Mouse (Mus musculus): ENCODE data around the gene Zfp362. TPM values are rescaled to one million over a fixed set of nuclear protein-coding genes. Genes with fewer than 3 reads are reported as not detected.

Gene Zfp362
- polyA plus RNA-seq (2012; fragmentation: generic; extraction: Trizol) = 9.9 TPM
- long read RNA-seq, experiment 1, partial matches to known transcripts = 2 of 4 reads
- long read RNA-seq, experiment 1, other reads (novel, unspliced or antisense) = 2 of 4 reads
- long read RNA-seq, experiment 2, partial matches to known transcripts = 2 of 3 reads
- long read RNA-seq, experiment 2, other reads (novel, unspliced or antisense) = 0 of 3 reads

GRCm38 (mm10) chr4:128806043-128806826, at the start of gene Zfp362:
Zfp362 (minus strand) TSS chr4:128806045.
- Histone ChIP-seq H3K36me3 (ENCODE audit: control insufficient read depth, insufficient read depth) (no peaks in the 10 kb centered on the region), H3K4me3 (ENCODE audit: insufficient read depth, poor library complexity, severe bottlenecking) (peak within 1 kb of the TSS; percentile 43), H3ac (ENCODE audit: control insufficient read depth, insufficient read length, low read depth) (peak within 1 kb of the TSS; percentile 80), H3K27me3 (ENCODE audit: control insufficient read depth, insufficient read depth, insufficient read length) (no peaks in the 10 kb centered on the region), H3K79me3 (ENCODE audit: low read depth) (peaks cover 3% of the 10 kb centered on the region), H3K79me2 (ENCODE audit: control insufficient read depth, insufficient read depth) (peaks cover 4% of the 10 kb centered on the region)
- TF ChIP-seq CTCF (IDR thresholded peaks at IDR 0.05; ENCODE audit: control insufficient read depth, insufficient read depth, insufficient read length) (no peak), MYOD1 (IDR thresholded peaks at IDR 0.05; ENCODE audit: control insufficient read depth, insufficient read length, low read depth) (no peak), USF1 (IDR thresholded peaks at IDR 0.05; ENCODE audit: low read depth) (no peak), MAX (IDR thresholded peaks at IDR 0.05) (no peak)

DNA sequence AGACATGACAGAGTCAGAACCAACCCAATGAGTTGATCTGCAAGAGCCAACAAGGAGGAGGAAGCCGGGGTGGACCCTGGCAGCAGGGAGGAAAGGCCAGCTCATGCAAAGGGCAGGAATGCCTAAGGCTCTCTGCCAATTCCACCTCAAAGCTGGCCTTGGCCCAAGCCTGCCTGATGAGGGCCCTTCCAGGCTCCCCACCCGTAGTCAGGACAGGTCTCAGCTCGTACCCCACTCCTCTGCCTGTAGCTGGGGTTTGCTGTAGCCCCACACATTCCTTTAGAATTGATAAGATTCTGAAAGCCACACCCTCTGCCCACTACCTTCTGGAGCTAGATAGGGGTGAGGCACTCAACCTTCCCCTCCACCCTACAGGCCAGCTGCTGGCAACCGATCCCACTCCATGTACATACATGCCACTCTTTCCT, 49.8 kb upstream of the Zfp362 start:
- H3K4me3 ChIP-seq (ENCODE audit: insufficient read depth, poor library complexity, severe bottlenecking) = no peak overlapping the region
- H3K36me3 ChIP-seq (ENCODE audit: control insufficient read depth, insufficient read depth) = no peaks in the 10 kb centered on the region
- no peaks in the 10 kb centered on the region for H3K27me3 ChIP-seq (ENCODE audit: control insufficient read depth, insufficient read depth, insufficient read length)
- H3ac ChIP-seq (ENCODE audit: control insufficient read depth, insufficient read length, low read depth) = no peak overlapping the region
- H3K79me3 ChIP-seq (ENCODE audit: low read depth) = no peaks in the 10 kb centered on the region
- no peaks in the 10 kb centered on the region for H3K79me2 ChIP-seq (ENCODE audit: control insufficient read depth, insufficient read depth)
- TF ChIP-seq USF1 (IDR thresholded peaks at IDR 0.05; ENCODE audit: low read depth) (no peak), MYOG (IDR thresholded peaks at IDR 0.05; ENCODE audit: control insufficient read depth, extremely low read depth, insufficient read length) (no peak), CEBPB (IDR thresholded peaks at IDR 0.05; ENCODE audit: low read depth) (no peak), FOSL1 (IDR thresholded peaks at IDR 0.05; ENCODE audit: insufficient read depth, low read length, poor library complexity, severe bottlenecking) (no peak), CTCF (IDR thresholded peaks at IDR 0.05; ENCODE audit: control insufficient read depth, insufficient read depth, insufficient read length) (no peak), MAX (IDR thresholded peaks at IDR 0.05) (no peak), MYOD1 (IDR thresholded peaks at IDR 0.05; ENCODE audit: control insufficient read depth, insufficient read length, low read depth) (no peak)

GRCm38 (mm10) chr4:128853117-128853516, 47.3 kb upstream of the Zfp362 start:
- H3ac ChIP-seq (ENCODE audit: control insufficient read depth, insufficient read length, low read depth) = no peak overlapping the region
- no peak for TF ChIP-seq CEBPB (IDR thresholded peaks at IDR 0.05; ENCODE audit: low read depth)
- no peak for TF ChIP-seq MYOD1 (IDR thresholded peaks at IDR 0.05; ENCODE audit: control insufficient read depth, insufficient read length, low read depth)
- no peak for TF ChIP-seq MAX (IDR thresholded peaks at IDR 0.05)
- TF ChIP-seq MYOG (IDR thresholded peaks at IDR 0.05; ENCODE audit: control insufficient read depth, extremely low read depth, insufficient read length) = no peak
- no peak for TF ChIP-seq CTCF (IDR thresholded peaks at IDR 0.05; ENCODE audit: control insufficient read depth, insufficient read depth, insufficient read length)
- no peak for TF ChIP-seq USF1 (IDR thresholded peaks at IDR 0.05; ENCODE audit: low read depth)
- TF ChIP-seq FOSL1 (IDR thresholded peaks at IDR 0.05; ENCODE audit: insufficient read depth, low read length, poor library complexity, severe bottlenecking) = no peak
- H3K4me3 ChIP-seq (ENCODE audit: insufficient read depth, poor library complexity, severe bottlenecking) = no peak overlapping the region
- peaks cover 4% of the 10 kb centered on the region for H3K27me3 ChIP-seq (ENCODE audit: control insufficient read depth, insufficient read depth, insufficient read length)
- H3K36me3 ChIP-seq (ENCODE audit: control insufficient read depth, insufficient read depth) = no peaks in the 10 kb centered on the region
- no peaks in the 10 kb centered on the region for H3K79me2 ChIP-seq (ENCODE audit: control insufficient read depth, insufficient read depth)
- no peaks in the 10 kb centered on the region for H3K79me3 ChIP-seq (ENCODE audit: low read depth)

DNA sequence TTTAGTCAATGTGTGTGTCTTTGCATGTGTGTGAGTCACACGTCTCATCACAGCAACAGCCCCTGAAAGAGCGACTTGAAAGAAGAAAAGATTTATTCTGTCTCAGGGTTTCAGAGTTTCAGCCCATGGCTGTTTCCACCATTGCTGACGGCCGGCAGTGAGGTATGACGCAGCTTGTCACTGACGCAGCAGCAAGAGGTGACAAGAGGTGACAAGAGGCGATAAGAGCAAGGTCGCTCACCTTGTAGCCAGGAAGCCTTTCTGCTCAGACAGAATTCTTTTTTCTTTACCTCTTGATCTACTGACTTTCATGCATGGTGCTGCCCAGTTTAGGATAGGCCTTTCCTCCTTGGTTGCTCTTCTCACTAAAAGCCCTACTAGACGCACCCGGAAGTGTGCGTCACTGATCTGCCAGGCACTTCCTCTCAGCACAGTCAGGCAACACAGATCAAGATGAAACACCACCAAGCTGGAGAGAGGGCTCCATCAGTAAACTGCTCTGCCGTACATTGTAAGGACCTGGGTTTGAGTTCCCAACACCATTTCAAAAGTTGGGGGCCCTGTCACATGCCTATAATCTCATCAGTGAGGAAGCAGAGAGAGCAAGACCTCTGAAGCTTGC, 46.5 kb upstream of the Zfp362 start:
- Histone ChIP-seq H3K27me3 (ENCODE audit: control insufficient read depth, insufficient read depth, insufficient read length) (peaks cover 4% of the 10 kb centered on the region), H3K4me3 (ENCODE audit: insufficient read depth, poor library complexity, severe bottlenecking) (no peak overlapping the region), H3K79me2 (ENCODE audit: control insufficient read depth, insufficient read depth) (no peaks in the 10 kb centered on the region), H3ac (ENCODE audit: control insufficient read depth, insufficient read length, low read depth) (no peak overlapping the region), H3K79me3 (ENCODE audit: low read depth) (no peaks in the 10 kb centered on the region), H3K36me3 (ENCODE audit: control insufficient read depth, insufficient read depth) (no peaks in the 10 kb centered on the region)
- TF ChIP-seq MAX (IDR thresholded peaks at IDR 0.05) (no peak), MYOD1 (IDR thresholded peaks at IDR 0.05; ENCODE audit: control insufficient read depth, insufficient read length, low read depth) (no peak), FOSL1 (IDR thresholded peaks at IDR 0.05; ENCODE audit: insufficient read depth, low read length, poor library complexity, severe bottlenecking) (no peak), MYOG (IDR thresholded peaks at IDR 0.05; ENCODE audit: control insufficient read depth, extremely low read depth, insufficient read length) (no peak), CTCF (IDR thresholded peaks at IDR 0.05; ENCODE audit: control insufficient read depth, insufficient read depth, insufficient read length) (no peak), CEBPB (IDR thresholded peaks at IDR 0.05; ENCODE audit: low read depth) (no peak), USF1 (IDR thresholded peaks at IDR 0.05; ENCODE audit: low read depth) (no peak)

DNA sequence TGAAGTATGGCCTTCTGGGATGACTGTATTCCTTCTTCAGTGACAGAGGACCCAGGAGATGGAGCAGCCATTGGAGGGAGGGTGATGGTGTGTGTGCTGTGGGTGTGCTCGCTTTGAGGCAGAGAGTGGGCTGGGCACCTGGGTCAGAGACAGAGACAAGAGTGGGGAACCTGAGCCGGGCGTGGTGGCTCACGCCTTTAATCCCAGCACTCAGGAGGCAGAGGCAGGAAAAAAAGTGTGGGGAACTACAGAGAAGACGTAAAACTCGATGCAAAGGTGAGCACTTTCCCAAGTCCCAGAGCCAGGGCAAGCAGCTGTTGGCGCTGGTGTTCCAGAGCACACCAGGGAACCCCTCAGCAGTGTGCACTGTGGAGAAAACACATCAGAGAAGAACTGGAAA, 43.8 kb upstream of the Zfp362 start:
- H3K27me3 ChIP-seq (ENCODE audit: control insufficient read depth, insufficient read depth, insufficient read length) = peaks cover 9% of the 10 kb centered on the region
- no peak overlapping the region for H3K4me3 ChIP-seq (ENCODE audit: insufficient read depth, poor library complexity, severe bottlenecking)
- H3K36me3 ChIP-seq (ENCODE audit: control insufficient read depth, insufficient read depth) = no peaks in the 10 kb centered on the region
- H3ac ChIP-seq (ENCODE audit: control insufficient read depth, insufficient read length, low read depth) = no peak overlapping the region
- TF ChIP-seq MYOD1 (IDR thresholded peaks at IDR 0.05; ENCODE audit: control insufficient read depth, insufficient read length, low read depth) (no peak), MAX (IDR thresholded peaks at IDR 0.05) (no peak), FOSL1 (IDR thresholded peaks at IDR 0.05; ENCODE audit: insufficient read depth, low read length, poor library complexity, severe bottlenecking) (no peak), MYOG (IDR thresholded peaks at IDR 0.05; ENCODE audit: control insufficient read depth, extremely low read depth, insufficient read length) (no peak), CTCF (IDR thresholded peaks at IDR 0.05; ENCODE audit: control insufficient read depth, insufficient read depth, insufficient read length) (no peak), USF1 (IDR thresholded peaks at IDR 0.05; ENCODE audit: low read depth) (no peak), CEBPB (IDR thresholded peaks at IDR 0.05; ENCODE audit: low read depth) (no peak)
- no peaks in the 10 kb centered on the region for H3K79me2 ChIP-seq (ENCODE audit: control insufficient read depth, insufficient read depth)
- H3K79me3 ChIP-seq (ENCODE audit: low read depth) = no peaks in the 10 kb centered on the region

Measured in C2C12 (cell line).